Mouse (Mus musculus): Measurements from ENCODE around the gene Foxn3. TPM values are rescaled to one million over a fixed set of nuclear protein-coding genes. Genes with fewer than 3 reads are reported as not detected.

Foxn3 gene
- total RNA-seq, 1 experiment from 2014 or later: 68.9 TPM

DNA sequence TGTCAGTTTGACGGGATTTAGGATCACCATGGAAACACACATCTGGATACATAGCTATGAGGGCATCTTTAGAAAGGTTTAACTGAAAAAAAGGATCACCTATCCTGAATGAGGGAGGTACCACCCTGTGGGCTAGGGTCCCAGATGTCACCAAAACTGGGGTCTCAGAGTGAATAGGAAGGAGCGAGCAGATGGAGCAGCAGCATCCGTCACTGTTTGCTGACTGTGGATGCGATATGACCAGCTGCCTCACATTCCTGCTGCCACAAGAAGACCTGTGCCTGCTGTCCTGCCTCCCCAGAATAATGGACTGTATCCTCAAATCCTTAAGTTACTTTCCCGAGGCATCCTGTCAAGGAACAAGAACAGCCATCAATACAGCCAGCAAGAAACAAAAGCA lies 97.0 kb downstream of the Foxn3 start:
- DNase-seq: no peak

GRCm38 (mm10) chr12:99464291-99464690 lies 99.1 kb downstream of the Foxn3 start:
- DNase-seq: no peak

DNA sequence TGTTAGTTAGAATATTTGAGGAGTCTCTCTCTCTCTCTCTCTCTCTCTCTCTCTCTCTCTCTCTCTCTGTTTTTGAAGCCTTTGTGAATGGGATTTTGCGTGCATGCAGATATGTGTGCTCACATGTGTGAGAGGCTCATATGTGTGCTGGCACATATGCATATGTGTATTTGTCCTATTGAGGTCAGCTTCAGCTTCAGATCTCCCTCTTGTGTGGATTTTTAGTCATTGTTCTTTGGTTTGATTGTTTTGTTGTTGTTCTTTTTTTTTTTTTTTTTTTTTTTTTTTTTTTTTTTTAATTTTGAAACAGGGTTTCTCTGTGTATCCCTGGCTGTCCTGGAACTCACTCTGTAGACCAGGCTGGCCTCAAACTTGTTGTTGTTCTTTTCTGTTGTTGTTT lies 100.5 kb downstream of the Foxn3 start:
- no peak for DNase-seq

GRCm38 (mm10) chr12:99462302-99462701 lies 101.1 kb downstream of the Foxn3 start:
- no peak for DNase-seq

GRCm38 (mm10) chr12:99457521-99458205 lies 105.7 kb downstream of the Foxn3 start:
- DNase-seq: no peak

DNA sequence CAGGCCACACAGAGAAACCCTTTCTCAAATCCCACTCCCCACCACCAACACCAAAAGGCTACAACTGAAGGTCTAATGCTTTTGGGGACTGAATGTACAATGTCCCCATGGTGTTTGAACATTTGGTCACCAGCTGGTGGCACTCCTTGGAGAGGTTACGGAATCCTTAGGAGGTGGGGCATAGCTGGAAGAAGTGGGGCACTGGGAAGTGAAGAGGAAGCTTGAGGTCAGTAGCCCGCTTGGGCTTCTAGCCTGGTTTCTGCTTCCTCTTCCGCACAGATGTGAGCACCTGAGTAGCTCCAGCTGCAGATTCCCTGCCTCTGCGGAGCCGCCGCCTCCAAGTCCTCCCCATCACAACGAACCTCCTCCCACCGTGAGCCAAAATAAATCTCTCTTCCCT lies 107.8 kb downstream of the Foxn3 start:
- DNase-seq: no peak

- no peak for DNase-seq
Observed at GRCm38 (mm10) chr12:99454394-99454793, 109.0 kb downstream of the Foxn3 start.

DNA sequence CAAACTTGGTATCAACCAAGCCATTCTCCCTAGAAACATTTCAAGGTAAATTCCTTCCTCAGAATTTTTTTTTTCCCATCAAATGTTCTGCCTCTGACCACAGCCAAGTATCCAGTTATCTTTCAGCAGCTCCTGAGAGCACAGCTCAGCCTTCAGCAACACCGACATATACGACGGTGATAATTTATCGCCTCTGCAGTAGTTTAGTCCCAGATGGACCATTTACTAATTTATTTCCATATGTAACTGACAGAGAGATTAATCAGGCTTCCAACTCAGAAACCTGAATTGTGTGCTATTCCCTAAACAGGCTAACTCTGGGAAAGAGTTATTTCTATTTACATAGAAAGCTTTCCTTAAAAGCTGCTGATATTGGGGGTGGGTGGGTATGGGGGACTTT lies 109.6 kb downstream of the Foxn3 start:
- DNase-seq: no peak

DNA sequence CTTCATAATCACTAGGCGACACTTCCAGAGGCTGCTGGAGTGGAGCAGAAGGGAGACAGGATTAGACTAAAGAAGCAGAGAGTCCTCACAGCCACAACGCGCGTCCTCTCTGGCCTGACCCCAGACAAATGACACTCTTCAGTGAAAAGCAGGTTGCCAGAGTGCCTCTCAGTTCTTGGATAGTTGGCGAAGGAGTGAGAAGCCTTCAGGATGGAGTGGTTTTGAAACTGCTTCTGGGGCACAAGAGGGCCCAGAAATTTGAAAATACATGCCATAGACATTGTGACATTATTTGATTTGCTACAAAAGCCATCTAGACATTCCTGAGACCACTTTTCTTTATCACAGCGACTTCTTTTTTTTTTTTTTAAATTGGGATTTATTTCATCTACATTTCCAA lies 113.3 kb downstream of the Foxn3 start:
- DNase-seq: no peak

DNA sequence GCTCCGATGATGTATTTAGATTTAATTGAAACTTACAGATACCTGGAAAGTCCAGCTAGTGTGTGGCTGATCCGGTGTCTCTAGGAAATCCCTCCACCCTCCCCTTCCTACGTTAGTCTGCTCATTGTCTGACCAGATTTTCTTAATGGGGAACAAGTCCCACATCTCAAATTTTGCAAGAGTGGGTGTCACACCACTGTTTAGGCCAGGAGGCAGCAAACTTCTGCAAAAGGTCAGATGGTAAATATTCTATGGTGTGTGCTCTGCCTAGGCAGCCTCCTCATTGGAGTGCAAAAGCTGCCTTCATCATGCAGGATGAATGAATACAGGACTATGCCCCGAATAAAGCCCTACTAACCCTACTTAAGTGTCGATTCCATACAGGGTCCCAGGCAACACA lies 115.6 kb downstream of the Foxn3 start:
- no peak for DNase-seq

GRCm38 (mm10) chr12:99445018-99445674 lies 118.2 kb downstream of the Foxn3 start:
- DNase-seq: no peak

DNA sequence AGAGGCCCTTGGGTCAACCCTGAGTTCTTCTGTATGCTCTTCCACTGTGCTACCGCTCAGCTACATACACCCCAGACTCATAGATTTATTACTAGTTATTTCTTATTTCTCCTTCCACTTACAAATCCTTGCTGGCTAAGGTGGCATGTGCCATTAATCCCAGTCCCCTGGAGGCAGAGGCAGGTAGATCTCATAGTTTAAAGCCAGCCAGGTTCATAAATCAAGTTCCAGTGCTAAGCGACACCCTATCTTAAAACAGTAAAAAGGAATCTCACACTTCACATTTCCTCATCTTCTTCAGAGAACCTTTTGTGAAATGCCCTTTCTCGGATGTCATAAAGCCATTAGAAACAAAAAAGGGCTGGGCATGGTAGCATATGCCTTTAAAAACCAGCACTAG lies 120.6 kb downstream of the Foxn3 start:
- DNase-seq: no peak

DNA sequence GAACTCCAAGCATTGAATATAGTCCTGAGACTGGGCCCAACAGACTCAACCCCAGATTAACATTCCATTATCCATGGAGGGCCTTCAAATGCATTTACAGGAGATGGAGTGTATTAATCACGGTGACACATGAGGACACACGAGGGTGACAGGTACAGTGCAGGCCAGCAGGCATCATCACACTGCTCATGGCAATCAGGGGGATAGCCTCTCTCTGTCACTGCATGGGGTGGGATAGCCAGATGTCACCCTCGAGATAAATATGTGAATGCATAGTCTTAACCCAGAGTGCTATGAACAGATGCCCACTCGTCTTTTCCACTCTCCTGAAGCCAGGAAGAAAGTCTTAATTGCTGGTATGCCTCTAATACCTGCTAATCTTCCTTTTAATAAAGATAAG lies 122.4 kb downstream of the Foxn3 start:
- DNase-seq: no peak

- DNase-seq: no peak
Observed at GRCm38 (mm10) chr12:99440022-99440421, 123.4 kb downstream of the Foxn3 start.

- no peak for DNase-seq
Observed at GRCm38 (mm10) chr12:99435189-99435588, 128.2 kb downstream of the Foxn3 start.

- peak; percentile 34 for DNase-seq
Observed at GRCm38 (mm10) chr12:99433402-99433801, 130.0 kb downstream of the Foxn3 start.

GRCm38 (mm10) chr12:99431541-99431940 lies 131.8 kb downstream of the Foxn3 start:
- no peak for DNase-seq

GRCm38 (mm10) chr12:99430992-99431391 lies 132.4 kb downstream of the Foxn3 start:
- DNase-seq: no peak

GRCm38 (mm10) chr12:99429101-99429500 lies 134.3 kb downstream of the Foxn3 start:
- no peak for DNase-seq

DNA sequence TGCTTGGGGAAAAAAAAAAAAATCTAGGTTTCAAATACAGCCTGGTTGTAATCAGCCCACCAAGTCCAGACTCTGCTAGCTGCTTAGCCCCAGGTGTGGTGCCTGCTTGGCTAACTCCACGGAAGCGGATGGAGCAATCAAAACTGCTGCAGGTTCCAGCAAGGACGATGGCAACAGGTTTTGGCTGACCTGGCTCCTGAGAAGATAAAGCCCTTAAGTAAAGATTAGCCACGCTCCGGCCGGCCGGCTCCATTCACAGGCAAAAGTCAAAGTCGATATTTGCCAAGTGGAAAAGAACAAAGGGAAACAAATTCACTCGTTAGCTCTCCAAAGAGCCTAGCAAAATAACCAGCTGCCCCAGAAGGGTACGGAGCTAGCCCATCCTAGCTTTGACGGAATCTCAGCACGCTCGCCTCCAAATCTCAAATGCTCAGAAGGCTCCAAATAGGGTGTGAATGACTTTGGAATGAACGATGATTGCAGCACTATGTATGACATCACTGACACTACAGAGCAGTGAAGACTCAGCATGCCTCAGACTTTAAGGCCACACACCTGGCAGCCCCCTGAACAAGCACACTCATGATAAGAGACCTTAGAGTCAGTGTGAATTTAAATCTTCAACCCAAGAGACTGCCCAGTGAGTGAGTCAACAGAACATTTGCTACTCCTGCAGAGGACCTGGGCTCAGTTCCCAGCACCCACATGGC lies 137.0 kb downstream of the Foxn3 start:
- no peak for DNase-seq

- no peak for DNase-seq
Observed at GRCm38 (mm10) chr12:99419396-99419760, 144.0 kb downstream of the Foxn3 start.

GRCm38 (mm10) chr12:99418476-99419395 lies 144.6 kb downstream of the Foxn3 start:
- no peak for DNase-seq

GRCm38 (mm10) chr12:99417885-99418284 lies 145.5 kb downstream of the Foxn3 start:
- DNase-seq: no peak

Data from adrenal gland, postnatal 14 days (tissue).